Mouse (Mus musculus) cerebellum, postnatal 25 days (tissue): ENCODE data around the gene Gm49325.

Experiments
- DNase-seq, 2 experiments: peaks; one replicate each; pipeline ENCODE4 v3.0.0; 2021; ENCODE audit warnings: mixed read lengths in 2 of 2

Gm49325 gene

GRCm38 (mm10) chr10:77605908-77606826 lies at the start of gene Gm49325, which contains the start of gene Sumo3:
Gm49325 (plus strand) TSS chr10:77606197.
Sumo3 (plus strand) TSS chr10:77606097.
- DNase-seq: peak; percentile 96 to 97

- DNase-seq: no peak
Observed at GRCm38 (mm10) chr10:77556631-77557030, 49.4 kb upstream of the Gm49325 start.

- DNase-seq: peak in 1 of 2 experiments; percentile 50
Observed at GRCm38 (mm10) chr10:77557641-77558040, 48.4 kb upstream of the Gm49325 start.

- no peak for DNase-seq
Observed at GRCm38 (mm10) chr10:77560090-77560489, 45.9 kb upstream of the Gm49325 start.

GRCm38 (mm10) chr10:77560830-77561229 lies 45.2 kb upstream of the Gm49325 start:
- no peak for DNase-seq

- DNase-seq: no peak
Observed at GRCm38 (mm10) chr10:77561508-77561907, 44.5 kb upstream of the Gm49325 start.

- DNase-seq: no peak
Observed at GRCm38 (mm10) chr10:77565005-77565404, 41.0 kb upstream of the Gm49325 start.

GRCm38 (mm10) chr10:77566651-77567050 lies 39.3 kb upstream of the Gm49325 start:
- peak; percentile 91 to 96 for DNase-seq

GRCm38 (mm10) chr10:77569481-77569880 lies 36.5 kb upstream of the Gm49325 start:
- DNase-seq: no peak

- no peak for DNase-seq
Observed at GRCm38 (mm10) chr10:77569973-77570658, 35.9 kb upstream of the Gm49325 start.

- DNase-seq: no peak
Observed at GRCm38 (mm10) chr10:77572225-77572624, 33.8 kb upstream of the Gm49325 start.

GRCm38 (mm10) chr10:77573162-77573561 lies 32.8 kb upstream of the Gm49325 start:
- DNase-seq: no peak

GRCm38 (mm10) chr10:77580027-77580920 lies 25.7 kb upstream of the Gm49325 start:
- no peak for DNase-seq

- no peak for DNase-seq
Observed at GRCm38 (mm10) chr10:77581023-77581407, 25.0 kb upstream of the Gm49325 start.

- DNase-seq: peak; percentile 94 to 98
Observed at GRCm38 (mm10) chr10:77581408-77582284, 24.4 kb upstream of the Gm49325 start, which contains the start of gene Pttg1ip. Pttg1ip (plus strand) TSS chr10:77581720.

GRCm38 (mm10) chr10:77582285-77582618 lies 23.7 kb upstream of the Gm49325 start:
- no peak for DNase-seq

- DNase-seq: no peak
Observed at GRCm38 (mm10) chr10:77583795-77584422, 22.1 kb upstream of the Gm49325 start.

- DNase-seq: no peak
Observed at GRCm38 (mm10) chr10:77586637-77587036, 19.4 kb upstream of the Gm49325 start.

- no peak for DNase-seq
Observed at GRCm38 (mm10) chr10:77587091-77587775, 18.8 kb upstream of the Gm49325 start.

GRCm38 (mm10) chr10:77588036-77588435 lies 18.0 kb upstream of the Gm49325 start:
- DNase-seq: no peak

GRCm38 (mm10) chr10:77589117-77589516 lies 16.9 kb upstream of the Gm49325 start:
- no peak for DNase-seq
